Mouse (Mus musculus) ES-Bruce4 (cell line): ENCODE results near the gene Efcab2. TPM values are rescaled to one million over a fixed set of nuclear protein-coding genes. Genes with fewer than 3 reads are reported as not detected.

Experiments used
- H3K27ac ChIP-seq: 2 replicates; pipeline ENCODE4 v1.5.1; 2012; ENCODE audit warnings: low read length, inconsistent platforms; ENCODE audit not compliant: insufficient read depth
- H3K27me3 ChIP-seq: 2 replicates; pipeline ENCODE4 v1.6.1; 2012; ENCODE audit warnings: mild to moderate bottlenecking, low read length, inconsistent platforms; ENCODE audit not compliant: control insufficient read depth, poor library complexity, insufficient read depth, severe bottlenecking
- H3K36me3 ChIP-seq: 2 replicates; pipeline ENCODE4 v1.6.1; 2012; ENCODE audit warnings: inconsistent platforms, mild to moderate bottlenecking, low read length, moderate library complexity; ENCODE audit not compliant: control insufficient read depth, poor library complexity, insufficient read depth, severe bottlenecking
- H3K4me1 ChIP-seq: one replicate; pipeline ENCODE4 v1.8.1; 2011; ENCODE audit warnings: low read length; ENCODE audit not compliant: control insufficient read depth, insufficient read depth
- H3K4me3 ChIP-seq: 2 replicates; pipeline ENCODE4 v1.5.1; 2011; ENCODE audit warnings: low read depth, mild to moderate bottlenecking, low read length
- H3K9ac ChIP-seq: 2 replicates; pipeline ENCODE4 v1.6.1; 2012; ENCODE audit warnings: low read depth, mild to moderate bottlenecking, inconsistent platforms; ENCODE audit not compliant: poor library complexity, severe bottlenecking
- H3K9me3 ChIP-seq: replicated peaks from 2 replicates; pipeline ENCODE4 v1.6.1; 2012; ENCODE audit warnings: mild to moderate bottlenecking, low read length, inconsistent platforms; ENCODE audit not compliant: control insufficient read depth, poor library complexity, insufficient read depth, severe bottlenecking
- CTCF ChIP-seq: IDR thresholded peaks from one replicate; pipeline ENCODE4 v1.8.1; 2011; ENCODE audit warnings: low read depth, low read length
- EP300 ChIP-seq: IDR thresholded peaks from 2 replicates; pipeline ENCODE4 v1.6.1; 2011; ENCODE audit warnings: low read depth, low read length; ENCODE audit not compliant: insufficient read depth
- POLR2A ChIP-seq: IDR thresholded peaks from one replicate; pipeline ENCODE4 v1.8.1; 2011; ENCODE audit warnings: low read length; ENCODE audit not compliant: insufficient read depth
- polyA plus RNA-seq: library from polyadenylated mRNA; stranded (reverse); fragments of >200 nt; gene quantifications from 2 replicates; pipeline ENCODE4 v1.2.4, GENCODE M21; 2011; ENCODE audit warnings: low read depth; ENCODE audit not compliant: missing spikeins, insufficient read depth, insufficient read length

The Efcab2 gene
- polyA plus RNA-seq, 1 experiment = 5.6 TPM

- Histone ChIP-seq H3K4me1 (no peaks in the 10 kb centered on the region), H3K9ac (no peak overlapping the region), H3K4me3 (no peak overlapping the region), H3K27me3 (no peaks in the 10 kb centered on the region), H3K36me3 (no peaks in the 10 kb centered on the region), H3K9me3 (no peaks in the 10 kb centered on the region), H3K27ac (no peak overlapping the region)
- no peak for TF ChIP-seq EP300
- TF ChIP-seq POLR2A = no peak
- no peak for TF ChIP-seq CTCF
These were observed 29.0 kb upstream of the Efcab2 start for GRCm38 (mm10) chr1:178376907-178377306.

GRCm38 (mm10) chr1:178378115-178378514, 27.8 kb upstream of the Efcab2 start:
- H3K27me3 ChIP-seq = no peaks in the 10 kb centered on the region
- H3K9ac ChIP-seq = no peak overlapping the region
- H3K27ac ChIP-seq = no peak overlapping the region
- H3K36me3 ChIP-seq = no peaks in the 10 kb centered on the region
- TF ChIP-seq POLR2A = no peak
- TF ChIP-seq CTCF = no peak
- TF ChIP-seq EP300 = no peak
- no peaks in the 10 kb centered on the region for H3K4me1 ChIP-seq
- no peaks in the 10 kb centered on the region for H3K9me3 ChIP-seq
- H3K4me3 ChIP-seq = no peak overlapping the region

- Histone ChIP-seq H3K9ac (no peak overlapping the region), H3K36me3 (no peaks in the 10 kb centered on the region), H3K4me3 (no peak overlapping the region), H3K4me1 (no peaks in the 10 kb centered on the region), H3K27ac (no peak overlapping the region), H3K27me3 (no peaks in the 10 kb centered on the region), H3K9me3 (no peaks in the 10 kb centered on the region)
- no peak for TF ChIP-seq POLR2A
- TF ChIP-seq CTCF = no peak
- TF ChIP-seq EP300 = no peak
These were observed 26.7 kb upstream of the Efcab2 start for GRCm38 (mm10) chr1:178379224-178379623.

GRCm38 (mm10) chr1:178382165-178382564, 23.7 kb upstream of the Efcab2 start:
- TF ChIP-seq CTCF (no peak), POLR2A (no peak), EP300 (no peak)
- no peaks in the 10 kb centered on the region for H3K36me3 ChIP-seq
- H3K4me1 ChIP-seq = no peaks in the 10 kb centered on the region
- no peaks in the 10 kb centered on the region for H3K9me3 ChIP-seq
- no peaks in the 10 kb centered on the region for H3K27me3 ChIP-seq
- no peak overlapping the region for H3K4me3 ChIP-seq
- H3K27ac ChIP-seq = no peak overlapping the region
- no peak overlapping the region for H3K9ac ChIP-seq

DNA sequence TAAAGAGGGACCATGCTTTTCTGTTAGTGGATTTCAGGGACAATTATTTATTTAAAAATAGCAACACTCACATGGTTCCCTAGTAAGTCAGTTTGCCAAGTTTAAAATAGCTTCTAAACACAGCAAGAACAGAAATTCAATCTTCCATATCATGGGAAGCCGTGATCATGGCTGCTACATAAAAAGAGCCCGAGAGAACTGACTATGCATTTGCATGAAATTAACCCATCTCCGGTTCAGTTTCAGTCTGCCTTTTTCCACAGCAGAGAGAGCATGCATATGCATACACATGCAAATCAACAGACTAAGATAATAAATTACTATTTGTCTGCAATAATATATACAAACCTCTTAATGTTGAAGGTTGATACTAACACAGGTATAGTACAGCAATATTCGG, 17.1 kb upstream of the Efcab2 start:
- H3K9ac ChIP-seq = no peak overlapping the region
- H3K27ac ChIP-seq = no peak overlapping the region
- no peak overlapping the region for H3K4me3 ChIP-seq
- TF ChIP-seq CTCF = no peak
- TF ChIP-seq EP300 = no peak
- no peak for TF ChIP-seq POLR2A
- no peaks in the 10 kb centered on the region for H3K36me3 ChIP-seq
- no peaks in the 10 kb centered on the region for H3K9me3 ChIP-seq
- H3K27me3 ChIP-seq = no peaks in the 10 kb centered on the region
- H3K4me1 ChIP-seq = no peaks in the 10 kb centered on the region

- H3K9ac ChIP-seq = no peak overlapping the region
- TF ChIP-seq POLR2A (no peak), CTCF (no peak), EP300 (no peak)
These were observed 16.5 kb upstream of the Efcab2 start for GRCm38 (mm10) chr1:178389401-178389800.

More at GRCm38 (mm10) chr1:178389401-178389800, 16.5 kb upstream of the Efcab2 start:
- H3K27ac ChIP-seq = no peak overlapping the region
- H3K27me3 ChIP-seq = no peaks in the 10 kb centered on the region
- no peak overlapping the region for H3K4me3 ChIP-seq
- H3K9me3 ChIP-seq = no peaks in the 10 kb centered on the region
- no peaks in the 10 kb centered on the region for H3K36me3 ChIP-seq
- no peaks in the 10 kb centered on the region for H3K4me1 ChIP-seq
